Mouse (Mus musculus) CH12.LX (cell line): ENCODE measurements around the gene Steap3. TPM values are rescaled to one million over a fixed set of nuclear protein-coding genes. Genes with fewer than 3 reads are reported as not detected.

ENCODE experiments used
- DNase-seq: peaks from one replicate; pipeline ENCODE4 v3.0.0-alpha.2; 2013; ENCODE audit errors: extremely low read depth
- H3K27ac ChIP-seq: 2 replicates; pipeline ENCODE4 v1.5.1; 2012; ENCODE audit warnings: low read depth, mild to moderate bottlenecking, control low read depth, moderate library complexity; ENCODE audit not compliant: insufficient read depth
- H3K27me3 ChIP-seq: replicated peaks from 2 replicates; pipeline ENCODE3; 2012; ENCODE audit warnings: inconsistent platforms
- H3K36me3 ChIP-seq, 2 experiments: replicated peaks in 1 of 2; 2 replicates each; pipeline versions ENCODE3 to v1.6.1; 2012; ENCODE audit warnings: inconsistent platforms in 1 of 2, low read length in 1 of 2, mild to moderate bottlenecking in 1 of 2, mixed read lengths in 1 of 2, moderate library complexity in 1 of 2; ENCODE audit not compliant: control insufficient read depth in 1 of 2, insufficient read depth in 1 of 2
- H3K4me1 ChIP-seq, 2 experiments: 2 replicates each; pipeline ENCODE4 v1.6.1; 2012; ENCODE audit warnings: inconsistent platforms in 1 of 2, moderate library complexity in 1 of 2; ENCODE audit not compliant: insufficient read depth in 2 of 2, control insufficient read depth in 1 of 2
- H3K4me2 ChIP-seq: 2 replicates; pipeline ENCODE4 v1.6.1; 2012; ENCODE audit warnings: low read depth, mild to moderate bottlenecking, control low read depth; ENCODE audit not compliant: poor library complexity, insufficient read depth, severe bottlenecking
- H3K4me3 ChIP-seq, 3 experiments: fragments of 150-350 bp in 1 of 3; sonication (generic) in 1 of 3; replicated peaks in 1 of 3; 2 replicates each; pipeline versions ENCODE3 to v1.5.1; 2011 to 2012; ENCODE audit warnings: low read depth in 2 of 3, low read length in 2 of 3, mild to moderate bottlenecking in 2 of 3, moderate library complexity in 2 of 3, control low read depth in 1 of 3, improper control_type of control experiment in 1 of 3, inconsistent platforms in 1 of 3, mixed read lengths in 1 of 3; ENCODE audit not compliant: poor library complexity in 1 of 3
- H3K79me2 ChIP-seq: replicated peaks from 2 replicates; pipeline ENCODE4 v1.6.1; 2012; ENCODE audit warnings: mild to moderate bottlenecking, moderate library complexity; ENCODE audit not compliant: control insufficient read depth, poor library complexity, insufficient read depth, severe bottlenecking; ENCODE audit errors: extremely low read depth
- H3K9ac ChIP-seq: 2 replicates; pipeline ENCODE4 v1.6.1; 2012; ENCODE audit warnings: low read depth, mild to moderate bottlenecking, control low read depth, moderate library complexity; ENCODE audit not compliant: insufficient read depth
- H3K9me3 ChIP-seq: replicated peaks from 2 replicates; pipeline ENCODE3; 2012; ENCODE audit warnings: low read length, inconsistent platforms, mixed read lengths
- BHLHE40 ChIP-seq: IDR thresholded peaks from 2 replicates; pipeline ENCODE4 v1.6.1; 2011; ENCODE audit warnings: mild to moderate bottlenecking, low read depth, low read length, improper control_type of control experiment
- CHD1 ChIP-seq: IDR thresholded peaks from 2 replicates; pipeline ENCODE4 v1.6.1; 2012; ENCODE audit warnings: low read depth, low read length, improper control_type of control experiment, inconsistent platforms
- E2F4 ChIP-seq: IDR thresholded peaks from 2 replicates; pipeline ENCODE4 v1.6.1; 2011; ENCODE audit warnings: low read depth, low read length, improper control_type of control experiment; ENCODE audit not compliant: insufficient replicate concordance
- EP300 ChIP-seq: IDR thresholded peaks from 2 replicates; pipeline ENCODE4 v1.6.1; 2011; ENCODE audit warnings: low read length, improper control_type of control experiment
- HCFC1 ChIP-seq: IDR thresholded peaks from 2 replicates; pipeline ENCODE4 v1.6.1; 2012; ENCODE audit warnings: low read depth, mild to moderate bottlenecking, inconsistent platforms, low read length, improper control_type of control experiment
- IRF4 ChIP-seq: IDR thresholded peaks from 2 replicates; pipeline ENCODE4 v1.6.1; 2014; ENCODE audit warnings: low read depth, mild to moderate bottlenecking, inconsistent platforms, low read length, improper control_type of control experiment
- MAFK ChIP-seq: IDR thresholded peaks from 2 replicates; pipeline ENCODE4 v1.6.1; 2011; ENCODE audit warnings: low read length, improper control_type of control experiment; ENCODE audit not compliant: insufficient replicate concordance
- MEF2A ChIP-seq: IDR thresholded peaks from 2 replicates; pipeline ENCODE4 v1.6.1; 2014; ENCODE audit warnings: low read depth, mild to moderate bottlenecking, inconsistent platforms, low read length, improper control_type of control experiment, borderline replicate concordance
- MYC ChIP-seq: IDR thresholded peaks from 2 replicates; pipeline ENCODE4 v1.6.1; 2011; ENCODE audit warnings: low read depth, mild to moderate bottlenecking, improper control_type of control experiment, low read length
- NRF1 ChIP-seq: IDR thresholded peaks from 2 replicates; pipeline ENCODE4 v1.6.1; 2014; ENCODE audit warnings: low read depth, mild to moderate bottlenecking, inconsistent platforms, low read length, improper control_type of control experiment, moderate library complexity
- POLR2A ChIP-seq: IDR thresholded peaks from 2 replicates; pipeline ENCODE4 v1.6.1; 2011; ENCODE audit warnings: low read depth, mild to moderate bottlenecking, improper control_type of control experiment, low read length
- POLR2AphosphoS2 ChIP-seq: IDR thresholded peaks from 2 replicates; pipeline ENCODE4 v1.6.1; 2011; ENCODE audit warnings: low read depth, low read length, improper control_type of control experiment
- RCOR1 ChIP-seq: conservative IDR thresholded peaks from 2 replicates; pipeline ENCODE4 v1.6.1; 2012; ENCODE audit warnings: low read depth, mild to moderate bottlenecking, inconsistent platforms, low read length, improper control_type of control experiment
- SMC3 ChIP-seq: IDR thresholded peaks from 2 replicates; pipeline ENCODE4 v1.6.1; 2011; ENCODE audit warnings: low read depth, low read length, improper control_type of control experiment
- TCF12 ChIP-seq: IDR thresholded peaks from 2 replicates; pipeline ENCODE4 v1.6.1; 2014; ENCODE audit warnings: low read depth, mild to moderate bottlenecking, inconsistent platforms, low read length, improper control_type of control experiment
- UBTF ChIP-seq: IDR thresholded peaks from 2 replicates; pipeline ENCODE4 v1.6.1; 2012; ENCODE audit warnings: low read depth, mild to moderate bottlenecking, inconsistent platforms, low read length, improper control_type of control experiment, moderate library complexity
- USF1 ChIP-seq: IDR thresholded peaks from 2 replicates; pipeline ENCODE4 v1.6.1; 2014; ENCODE audit warnings: low read depth, mild to moderate bottlenecking, inconsistent platforms, low read length, improper control_type of control experiment
- USF2 ChIP-seq: conservative IDR thresholded peaks from 2 replicates; pipeline ENCODE4 v1.6.1; 2011; ENCODE audit warnings: low read depth, low read length, improper control_type of control experiment
- ZC3H11A ChIP-seq: IDR thresholded peaks from 2 replicates; pipeline ENCODE4 v1.6.1; 2012; ENCODE audit warnings: low read depth, mild to moderate bottlenecking, inconsistent platforms, low read length, improper control_type of control experiment
- ZMIZ1 ChIP-seq: IDR thresholded peaks from 2 replicates; pipeline ENCODE4 v1.6.1; 2012; ENCODE audit warnings: low read depth, mild to moderate bottlenecking, inconsistent platforms, low read length, improper control_type of control experiment
- ZNF384 ChIP-seq: IDR thresholded peaks from 2 replicates; pipeline ENCODE4 v1.6.1; 2012; ENCODE audit warnings: low read depth, low read length, improper control_type of control experiment, inconsistent platforms
- dilution Hi-C: fragments of 300-500 bp; cut with MboI; formaldehyde crosslinking; loops from 2 replicates; pipeline ENCODE4 v1.14.3; 2020; ENCODE audit warnings: low sequenced_read_pairs; ENCODE audit not compliant: extremely low pct_unique_long_range_greater_than_20kb, extremely low pct_ligation_motif_present
- in situ Hi-C: fragments of 300-500 bp; cut with MboI; formaldehyde crosslinking; loops from 3 replicates; pipeline ENCODE4 v1.14.3; 2019; ENCODE audit warnings: low sequenced_read_pairs, low pct_ligation_motif_present, low pct_unique_long_range_greater_than_20kb, mixed read lengths
- polyA plus RNA-seq: library from polyadenylated mRNA; unstranded; fragments of >175 nt; gene quantifications from 2 replicates; pipeline ENCODE4 v1.2.1, GENCODE M21; 2012; ENCODE audit warnings: low read depth; ENCODE audit not compliant: insufficient read length
- total RNA-seq, 2 experiments: library from RNA; depleted of rRNA; stranded (reverse); fragments of 300-350 nt in 1 of 2; fragments of >200 nt in 1 of 2; gene quantifications; 2 replicates each; pipeline ENCODE4 v1.2.3; 2012 to 2014

Steap3 gene
- total and polyA plus RNA-seq, 3 experiments: 1.2 to 8.0 (median 2.9) TPM

DNA sequence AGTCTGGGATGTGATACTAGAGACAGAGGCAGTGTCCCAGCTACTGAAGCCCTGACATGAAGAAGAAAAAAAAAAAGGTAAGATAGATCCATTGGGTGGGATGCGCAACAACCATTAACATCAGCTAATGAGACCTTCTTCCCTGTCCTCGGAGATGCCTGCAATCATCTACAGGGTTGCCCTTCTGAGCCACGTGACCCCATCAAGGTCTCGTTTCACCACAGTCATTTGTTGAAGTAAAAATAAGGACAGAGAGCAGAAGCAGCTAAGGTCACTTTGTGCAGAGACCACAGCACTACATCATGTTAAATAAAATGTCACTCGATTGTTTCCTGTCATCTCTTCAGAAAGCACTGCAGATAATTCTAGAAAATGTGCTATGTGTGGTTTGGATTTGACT, 68.7 kb downstream of the Steap3 start:
- DNase-seq: no peak
- dilution Hi-C loops: no loop called here
- in situ Hi-C loops: no loop called here
- no peak overlapping the region for H3K9ac ChIP-seq
- H3K4me1 ChIP-seq: peaks cover 15 to 47% of the 10 kb centered on the region in 2 experiments
- no peaks in the 10 kb centered on the region for H3K36me3 ChIP-seq
- H3K4me3 ChIP-seq: no peak overlapping the region
- no peaks in the 10 kb centered on the region for H3K9me3 ChIP-seq
- H3K27me3 ChIP-seq: peaks cover 4% of the 10 kb centered on the region
- H3K4me2 ChIP-seq: no peak overlapping the region
- no peaks in the 10 kb centered on the region for H3K79me2 ChIP-seq
- TF ChIP-seq IRF4: no peak
- no peak for TF ChIP-seq NRF1
- no peak for TF ChIP-seq CHD1
- TF ChIP-seq MYC: no peak
- no peak for TF ChIP-seq ZMIZ1
- no peak for TF ChIP-seq MEF2A
- no peak for TF ChIP-seq SMC3
- TF ChIP-seq EP300: no peak
- no peak for TF ChIP-seq E2F4
- TF ChIP-seq MAFK: no peak
- no peak for TF ChIP-seq POLR2AphosphoS2
- no peak for TF ChIP-seq ZNF384
- TF ChIP-seq POLR2A: no peak
- no peak for TF ChIP-seq USF2
- no peak for TF ChIP-seq UBTF
- TF ChIP-seq BHLHE40: no peak
- no peak for TF ChIP-seq USF1
- TF ChIP-seq HCFC1: no peak
- TF ChIP-seq RCOR1: no peak
- TF ChIP-seq, all 38 proteins: peak for 0
- H3K27ac ChIP-seq: no peak overlapping the region

DNA sequence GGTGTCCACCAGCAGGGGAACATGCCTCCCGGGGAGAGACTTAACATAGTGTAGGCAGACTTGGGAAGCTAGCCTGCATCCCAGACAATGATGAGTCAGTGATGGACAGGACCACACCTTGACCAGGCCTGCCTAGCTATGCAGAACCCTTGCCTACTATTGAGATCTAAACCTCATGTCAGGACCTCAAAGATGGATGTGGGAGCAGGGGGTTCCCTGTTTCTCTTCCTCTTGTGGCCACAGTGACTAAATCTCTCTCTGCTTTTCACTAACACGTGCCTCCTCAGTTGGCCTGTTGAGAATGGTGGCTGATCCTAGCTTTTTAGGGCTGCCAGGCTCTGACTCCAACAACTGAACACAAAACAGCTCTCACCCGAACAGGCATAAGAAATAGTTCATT, 70.0 kb downstream of the Steap3 start:
- no peaks in the 10 kb centered on the region for H3K36me3 ChIP-seq
- no peaks in the 10 kb centered on the region for H3K9me3 ChIP-seq
- in situ Hi-C loops (no loop called here), dilution Hi-C loops (no loop called here)
- no peak for DNase-seq
- H3K79me2 ChIP-seq: no peaks in the 10 kb centered on the region
- peaks cover 13 to 44% of the 10 kb centered on the region in 2 experiments for H3K4me1 ChIP-seq
- no peak overlapping the region for H3K9ac ChIP-seq
- H3K4me3 ChIP-seq: no peak overlapping the region
- no peak overlapping the region for H3K27ac ChIP-seq
- H3K4me2 ChIP-seq: no peak overlapping the region
- peaks cover 4% of the 10 kb centered on the region for H3K27me3 ChIP-seq
- peak; percentile 42 for TF ChIP-seq BHLHE40
- TF ChIP-seq HCFC1: no peak
- TF ChIP-seq TCF12: no peak
- no peak for TF ChIP-seq ZC3H11A
